Mouse (Mus musculus) A20 (cell line): Measurements from ENCODE around the gene Methig1.
"Not testable (repeated sequence)": the region's sequence is repeated elsewhere in the genome, so short reads cannot be mapped to it uniquely, and the experiment has no call there.

Experiments
- DNase-seq: peaks from one replicate; pipeline ENCODE4 v3.0.0-alpha.2; 2011; ENCODE audit warnings: low read depth, low spot score

Gene Methig1

GRCm38 (mm10) chr15:100352711-100353250 is at the start of gene Methig1, which contains the start of gene Mettl7a2:
TSS of gene Methig1 (plus strand) at chr15:100353149.
TSS of gene Mettl7a2 (plus strand) at chr15:100353200.
- DNase-seq = no peak

GRCm38 (mm10) chr15:100303428-100304018 is 49.4 kb upstream of the Methig1 start:
- DNase-seq = no peak

- peak; percentile 89 for DNase-seq
Measured at GRCm38 (mm10) chr15:100304019-100304991, 48.6 kb upstream of the Methig1 start, which contains the start of gene Mettl7a1. TSS of gene Mettl7a1 (plus strand) at chr15:100304140.

DNA sequence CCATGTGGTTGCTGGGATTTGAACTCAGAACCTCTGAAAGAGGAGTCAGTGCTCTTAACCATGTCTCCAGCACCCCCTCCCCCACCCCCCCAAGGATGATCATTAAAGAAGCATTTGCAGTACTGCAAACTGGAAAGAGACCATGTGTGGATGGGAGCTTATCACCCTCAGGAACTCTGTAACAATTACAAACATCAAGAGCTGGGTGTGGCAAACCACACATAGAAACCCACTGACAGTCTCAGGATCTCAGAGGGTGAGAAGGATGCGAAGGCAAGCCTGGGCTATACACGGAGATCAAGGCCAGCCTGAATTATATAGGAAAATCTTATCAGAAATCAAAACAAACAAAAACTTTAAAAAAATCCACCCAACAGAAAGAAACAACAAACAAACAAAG is 46.7 kb upstream of the Methig1 start:
- DNase-seq = peak; percentile 25

DNA sequence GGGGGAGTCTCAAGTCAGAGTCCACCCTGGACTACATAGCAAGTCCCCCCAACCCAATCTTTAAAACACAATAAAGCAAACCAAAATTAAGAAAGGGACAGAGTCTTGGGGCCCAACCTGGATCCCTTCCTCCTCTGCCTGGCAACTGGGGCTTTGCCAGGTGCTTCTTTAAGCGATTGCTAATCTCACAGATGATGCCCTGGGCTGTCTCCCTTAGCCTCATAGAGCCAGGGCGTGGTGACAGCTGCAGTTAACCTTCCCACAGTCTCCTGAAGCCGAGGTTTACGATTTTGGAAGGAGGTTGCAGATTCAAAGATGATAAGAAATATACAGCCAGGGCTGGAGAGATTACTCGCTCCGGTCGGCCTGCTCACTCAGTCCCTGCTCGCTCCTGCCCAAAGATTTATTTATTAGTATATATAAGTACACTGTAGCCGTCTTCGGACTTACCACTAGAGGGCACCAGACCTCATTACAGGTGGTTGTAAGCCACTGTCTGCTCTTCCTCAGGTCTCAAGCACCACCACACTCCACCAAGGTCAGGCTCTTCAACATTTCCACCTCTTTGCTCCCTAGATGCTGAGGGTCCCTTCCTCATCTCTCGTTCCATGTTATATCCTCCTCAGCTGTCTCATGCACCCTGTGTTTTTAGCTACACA is 45.4 kb upstream of the Methig1 start:
- peak; percentile 85 for DNase-seq

- DNase-seq = no peak
Measured at GRCm38 (mm10) chr15:100312346-100312745, 40.6 kb upstream of the Methig1 start.

DNA sequence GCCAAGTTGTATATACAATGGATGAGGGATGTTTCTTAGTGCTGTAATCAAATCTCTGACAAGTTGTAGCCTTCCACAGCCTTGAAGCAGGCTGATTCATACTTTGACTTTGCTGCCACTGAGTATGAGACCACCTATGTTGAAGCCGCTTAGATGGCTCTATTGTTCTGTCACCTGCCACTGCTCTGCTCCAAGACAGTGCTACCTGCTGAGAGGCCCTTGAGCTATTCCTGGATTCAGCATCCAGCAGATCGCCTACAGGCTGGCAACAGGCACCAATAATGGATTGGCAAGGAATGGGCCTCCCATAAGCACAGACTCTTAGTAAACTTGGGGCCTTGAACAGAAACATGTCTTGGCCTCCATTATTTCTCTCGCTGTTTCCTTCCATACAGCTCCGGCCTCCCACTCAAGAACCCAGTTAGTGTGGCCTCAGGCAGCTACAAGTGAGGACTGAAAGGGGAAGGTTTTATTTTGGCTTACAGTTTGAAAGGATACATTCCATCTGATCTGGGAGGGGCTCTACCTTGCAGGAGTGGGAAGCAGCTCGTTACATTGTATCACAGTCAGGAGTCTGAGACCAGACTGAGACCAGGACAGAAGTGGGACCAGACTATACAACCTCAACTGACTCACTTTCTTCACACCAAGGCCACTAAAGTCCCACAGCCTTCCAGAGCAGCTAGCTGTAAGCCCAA is 38.4 kb upstream of the Methig1 start:
- no peak for DNase-seq

DNA sequence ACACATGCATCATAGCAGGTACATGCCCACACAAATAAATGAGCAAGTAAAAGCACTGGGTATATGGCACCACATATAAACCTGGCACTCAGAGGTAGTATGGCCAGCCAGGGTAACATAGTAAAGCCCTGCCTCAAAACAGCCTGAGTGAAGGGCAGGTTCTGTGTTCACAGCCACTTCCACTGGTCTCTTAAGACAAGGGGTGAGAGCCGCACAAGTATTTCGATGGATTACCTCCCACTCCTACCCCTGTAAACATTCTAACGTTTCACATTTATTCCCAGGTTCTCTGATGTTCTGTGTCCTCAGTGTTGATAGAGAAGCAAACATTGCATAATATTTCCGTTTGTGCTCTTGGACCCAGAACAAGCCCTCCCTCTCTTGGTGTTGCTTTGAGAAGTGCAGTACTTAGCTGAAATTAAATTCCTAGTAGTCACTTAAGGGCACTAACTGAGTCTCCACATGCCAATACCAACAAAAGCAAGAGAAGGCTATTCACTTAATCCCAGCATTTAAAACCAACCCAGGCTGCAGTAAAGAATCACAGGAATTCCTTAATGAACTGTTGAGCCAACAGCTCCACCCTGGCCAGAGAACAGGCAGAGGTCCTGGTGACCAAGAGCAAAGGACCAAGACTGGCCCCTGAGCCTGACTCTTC is 34.8 kb upstream of the Methig1 start:
- DNase-seq = not testable (repeated sequence)

GRCm38 (mm10) chr15:100319884-100320283 is 33.1 kb upstream of the Methig1 start:
- DNase-seq = no peak

DNA sequence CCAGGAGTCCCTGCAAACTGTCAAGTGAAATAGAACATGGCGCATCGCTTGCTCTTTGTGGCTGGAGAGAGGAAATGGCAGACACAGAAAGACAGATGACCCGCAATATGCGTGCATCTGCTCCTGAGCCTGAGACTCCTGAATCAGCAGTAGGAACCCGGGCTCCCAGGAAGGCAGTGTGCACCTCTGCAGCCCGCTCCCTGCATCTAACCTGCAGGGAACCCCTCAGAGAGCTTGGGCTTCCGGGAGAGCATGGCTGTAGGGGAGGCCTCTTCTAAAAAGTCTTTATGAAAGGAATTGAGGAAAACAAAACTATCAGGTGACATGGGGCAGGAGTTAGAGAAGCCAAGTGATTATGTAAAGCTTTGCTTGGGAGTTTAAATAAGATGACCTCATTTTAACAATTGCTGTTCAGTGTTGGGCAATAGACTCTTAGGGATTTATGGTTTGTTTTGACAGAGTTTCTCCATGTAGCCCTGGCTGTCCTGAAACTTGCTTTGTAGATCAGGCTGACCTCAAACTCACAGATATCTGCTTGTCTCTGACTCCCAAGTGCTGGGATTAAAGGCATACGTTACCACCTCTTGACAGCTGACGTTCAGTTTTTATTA is 32.5 kb upstream of the Methig1 start:
- DNase-seq = no peak

- peak; percentile 59 for DNase-seq
Measured at GRCm38 (mm10) chr15:100321134-100321533, 31.8 kb upstream of the Methig1 start.

DNA sequence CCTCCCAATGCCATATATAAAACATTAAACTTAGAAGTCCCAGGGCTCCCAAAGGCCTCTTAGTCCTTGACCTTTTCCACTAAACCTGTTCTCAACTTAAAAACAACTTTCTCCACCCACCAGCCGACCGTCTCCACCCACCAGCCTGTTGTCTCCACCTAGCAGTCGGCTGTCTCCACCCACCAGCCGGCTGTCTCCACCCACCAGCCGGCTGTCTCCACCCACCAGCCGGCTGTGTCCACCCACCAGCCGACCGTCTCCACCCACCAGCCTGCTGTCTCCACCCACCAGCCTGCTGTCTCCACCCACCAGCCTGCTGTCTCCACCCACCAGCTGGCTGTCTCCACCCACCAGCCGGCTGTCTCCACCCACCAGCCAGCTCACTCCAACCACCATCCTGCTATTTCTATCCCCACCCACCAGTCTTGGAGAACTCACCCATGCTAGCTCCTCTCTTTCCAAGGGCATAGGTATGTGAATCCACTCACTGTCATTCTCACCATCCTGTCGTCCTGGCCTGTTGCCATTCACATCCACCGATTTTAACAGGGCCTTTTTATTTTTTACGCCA is 28.8 kb upstream of the Methig1 start:
- peak; percentile 29 for DNase-seq

DNA sequence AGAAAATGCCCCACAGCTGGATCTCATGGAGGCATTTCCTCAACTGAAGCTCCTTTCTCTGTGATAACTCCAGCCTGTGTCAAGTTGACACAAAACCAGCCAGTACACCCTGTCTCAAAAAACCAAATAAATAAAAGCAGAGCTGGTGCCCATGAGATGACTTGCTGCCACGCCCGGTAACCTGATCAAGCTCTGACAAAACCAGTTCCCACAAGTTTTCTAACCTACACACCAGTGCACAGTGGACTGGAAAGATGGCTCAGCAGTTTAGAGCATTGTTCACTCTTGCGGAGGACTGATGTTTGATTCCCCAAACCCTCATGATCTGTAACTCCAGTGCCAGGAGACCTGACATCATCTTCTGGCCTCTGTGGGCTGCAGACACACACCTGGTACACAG is 27.7 kb upstream of the Methig1 start:
- DNase-seq = no peak

DNA sequence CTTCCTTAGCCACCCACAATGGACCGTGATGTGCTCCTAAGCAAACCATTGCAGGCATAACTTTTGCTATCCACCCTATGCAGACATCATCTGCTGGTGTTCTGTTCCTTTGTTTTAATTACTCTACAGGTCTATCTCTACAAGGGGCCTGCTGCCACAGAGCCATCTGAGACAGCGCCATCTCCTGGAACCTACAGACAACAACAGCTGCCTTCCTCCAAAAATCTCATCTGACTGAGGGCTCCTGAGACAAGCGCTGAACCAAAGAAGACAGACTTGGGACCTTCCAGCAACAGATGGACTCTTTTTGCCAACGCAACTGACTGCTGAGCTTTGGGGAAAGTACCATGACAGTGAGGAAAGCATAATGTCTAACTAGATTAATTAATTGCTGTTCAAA is 24.9 kb upstream of the Methig1 start:
- DNase-seq = not testable (repeated sequence)

- DNase-seq = not testable (repeated sequence)
Measured at GRCm38 (mm10) chr15:100329336-100329735, 23.6 kb upstream of the Methig1 start.

- DNase-seq = no peak
Measured at GRCm38 (mm10) chr15:100330739-100331138, 22.2 kb upstream of the Methig1 start.

DNA sequence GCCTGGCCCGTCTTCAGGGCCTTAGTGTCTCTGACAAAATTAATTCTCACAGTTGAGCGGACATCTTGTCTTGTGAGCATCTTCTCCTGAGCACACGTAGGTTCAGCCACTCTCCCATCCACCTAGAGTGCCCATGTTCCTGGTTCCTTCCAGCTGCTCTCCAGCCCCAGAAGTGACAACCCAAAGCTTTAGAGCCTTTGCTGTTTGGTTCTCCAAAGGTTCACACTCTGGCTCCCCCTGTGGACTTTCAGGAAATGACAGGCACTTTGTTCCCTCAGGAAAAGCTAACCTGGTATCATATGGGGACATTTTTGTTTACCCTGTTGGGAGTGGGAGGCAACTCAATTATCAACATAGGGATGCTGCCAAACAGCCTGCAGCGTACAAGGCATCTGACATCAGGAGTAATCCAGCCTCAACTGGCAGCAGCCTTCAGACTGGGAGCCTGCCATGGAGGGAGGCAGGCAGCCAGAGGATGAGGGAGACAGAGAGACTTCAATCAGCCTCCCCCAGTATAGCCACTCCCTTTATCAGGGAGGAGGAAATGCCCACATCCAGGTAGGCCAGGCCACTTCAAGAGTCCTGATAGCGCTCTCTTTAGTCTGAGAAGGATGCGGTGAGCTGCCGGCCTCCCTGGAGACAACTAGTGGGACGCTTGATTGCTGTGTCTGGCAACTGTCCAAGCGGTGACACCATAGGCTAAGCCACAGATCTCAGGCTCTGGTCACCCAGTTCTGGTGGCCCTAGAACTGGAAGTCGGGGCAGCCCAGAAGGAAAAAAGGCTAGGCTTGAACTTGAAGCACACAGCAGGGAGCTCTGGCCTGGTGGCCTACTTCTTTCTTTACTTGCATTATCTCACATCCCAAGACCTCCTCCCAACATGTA is 20.6 kb upstream of the Methig1 start:
- not testable (repeated sequence) for DNase-seq

GRCm38 (mm10) chr15:100334629-100335028 is 18.3 kb upstream of the Methig1 start, which contains the start of gene Mettl7a3:
TSS of gene Mettl7a3 (plus strand) at chr15:100334929.
- DNase-seq = no peak

DNA sequence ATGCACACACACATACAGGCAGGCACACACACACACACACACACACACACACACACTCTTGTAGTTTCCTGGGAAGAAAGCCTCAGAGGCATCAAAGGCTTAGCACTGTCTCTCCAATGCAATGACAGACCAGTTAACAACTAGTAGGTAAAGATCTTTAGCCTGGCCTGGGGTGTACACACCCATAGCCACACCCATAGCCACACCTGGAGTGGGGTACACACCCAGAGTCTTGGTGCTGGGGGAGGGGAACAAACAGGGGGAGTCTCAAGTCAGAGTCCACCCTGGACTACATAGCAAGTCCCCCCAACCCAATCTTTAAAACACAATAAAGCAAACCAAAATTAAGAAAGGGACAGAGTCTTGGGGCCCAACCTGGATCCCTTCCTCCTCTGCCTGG is 15.6 kb upstream of the Methig1 start:
- not testable (repeated sequence) for DNase-seq
